Mouse (Mus musculus) liver, adult 10 weeks (tissue): Measurements from ENCODE around the gene Phyh. TPM values are rescaled to one million over a fixed set of nuclear protein-coding genes. Genes with fewer than 3 reads are reported as not detected.

Experiments used
- polyA plus RNA-seq: library from polyadenylated mRNA; stranded (reverse); fragments of 350-450 nt; fragmentation: Illumina TruSeq; extraction: RNeasy Lipid Tissue Mini Kit (QIAGEN cat#74804); gene quantifications from one replicate; pipeline ENCODE4 v1.2.3, GENCODE M21; 2014; ENCODE audit warnings: low read depth, low replicate concordance

Phyh gene
- polyA plus RNA-seq, result 3,549 TPM

GRCm38 (mm10) chr2:4918860-4919739, at the start of gene Phyh:
Gene Phyh (plus strand): TSS chr2:4919019.

DNA sequence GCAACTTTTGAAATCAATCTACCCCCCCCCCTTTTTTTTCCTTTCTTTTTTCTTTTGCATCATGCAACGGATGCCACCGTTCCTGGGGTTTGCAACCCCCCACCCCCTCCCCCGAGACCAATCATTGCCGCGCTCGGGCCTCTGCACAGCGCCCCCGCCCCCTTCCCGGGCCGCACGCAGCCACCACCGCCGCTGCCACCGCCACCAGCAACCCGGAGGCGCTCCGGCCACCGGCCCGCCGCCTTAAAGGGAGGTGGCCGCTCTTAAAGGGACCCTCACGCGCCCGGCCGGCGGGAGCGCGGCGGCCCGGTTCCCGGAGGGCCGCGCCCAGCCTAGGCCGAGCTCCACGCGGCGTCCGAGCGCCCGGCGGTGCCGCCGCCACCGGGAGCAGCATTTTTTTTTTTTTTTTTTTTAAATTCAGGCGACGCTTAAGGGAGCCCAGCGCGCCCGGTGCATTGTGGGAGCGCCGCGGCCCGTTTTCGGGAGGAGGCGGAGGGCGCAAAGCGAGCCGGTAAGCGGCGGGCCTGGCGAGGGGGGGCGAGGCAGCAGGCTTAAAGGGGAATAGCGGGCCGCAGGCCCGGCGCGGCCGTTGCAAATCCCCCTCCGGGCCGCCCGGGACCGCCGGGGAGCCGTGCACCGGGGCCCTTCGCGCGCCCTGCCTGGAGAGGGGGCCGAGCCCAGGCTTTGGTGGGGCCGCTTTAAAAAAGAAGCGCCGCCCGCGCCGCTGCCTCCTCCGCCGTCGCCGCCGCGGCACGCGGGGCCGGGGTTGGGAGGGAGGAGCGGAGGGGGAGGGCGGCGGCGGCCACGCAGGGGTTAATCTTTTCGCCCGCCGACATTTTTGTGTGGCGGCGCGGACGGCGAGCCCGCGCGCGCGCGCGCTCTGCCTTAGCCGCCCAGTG, 37.2 kb upstream of the Phyh start, which contains the start of gene Sephs1:
TSS of gene Sephs1 (plus strand) at position 215 of the 899 bp plus-strand sequence.

DNA sequence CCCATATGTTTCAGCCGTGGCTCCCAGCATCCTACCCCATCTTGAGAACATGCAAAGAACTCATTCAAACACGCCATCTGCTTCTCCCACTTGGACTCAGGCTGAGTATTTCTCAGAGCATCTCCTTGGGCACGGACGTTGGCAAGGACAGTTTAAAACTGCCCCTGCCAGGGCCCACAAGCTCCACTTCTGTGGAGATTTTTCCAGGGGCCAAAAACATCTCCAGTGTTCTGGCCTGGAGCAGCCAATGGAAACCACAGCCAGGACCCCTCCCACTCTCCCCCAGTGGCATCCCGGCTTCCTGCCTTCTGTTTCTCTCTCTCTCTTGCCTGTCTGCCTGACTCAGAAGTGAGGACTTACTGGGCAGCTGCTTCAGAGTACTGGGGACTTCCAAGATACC, 57.0 kb downstream of the Phyh start, which contains the start of gene Ucma:
TSS of gene Ucma (plus strand) at position 316 of the 400 bp plus-strand sequence.

Other genes with a start within 250 kb of the Phyh start
- 8.5 TPM for gene Bend7, start 201.2 kb upstream of the Phyh start, polyA plus RNA-seq
- gene Sephs1, start 37.5 kb upstream of the Phyh start, polyA plus RNA-seq, result 22.2 TPM
- gene Ucma, start 57.1 kb downstream of the Phyh start, polyA plus RNA-seq, result not detected
- 8.4 TPM for gene Mcm10, start 93.8 kb downstream of the Phyh start, polyA plus RNA-seq
- gene Optn, start 145.0 kb downstream of the Phyh start, polyA plus RNA-seq, result 47.5 TPM
- 0.87 TPM for gene Ccdc3, start 218.8 kb downstream of the Phyh start, polyA plus RNA-seq